Mouse (Mus musculus) liver, embryonic 14.5 days (tissue): Measurements from ENCODE around the gene Sparcl1.

Source experiments
- CTCF ChIP-seq: IDR thresholded peaks from 2 replicates; pipeline ENCODE4 v1.5.1; 2016; ENCODE audit warnings: antibody characterized with exemption, low read depth, control low read depth
- EP300 ChIP-seq: IDR thresholded peaks from 2 replicates; pipeline ENCODE4 v1.6.1; 2016; ENCODE audit warnings: antibody characterized with exemption, low read depth

GRCm38 (mm10) chr5:104115890-104116289, 2.4 kb upstream of the Sparcl1 start:
- TF ChIP-seq CTCF, result no peak
- no peak for TF ChIP-seq EP300
